Comparison of ENCODE assay signal across 28 mouse cellular contexts in genomic region chr13:68583961-68584360, GRCm38 (mm10). TPM values are rescaled to one million over a fixed set of nuclear protein-coding genes. Genes with fewer than 3 reads are reported as not detected.
"Had no signal": no experiment of that assay in that cellular context is flagged by ENCODE, and none has a peak within 500 bp of the region (broad histone marks: within the 10 kb centered on the region; RNA-seq: fewer than 3 reads in every experiment).

No protein-coding gene starts in this region.

- H3K27ac ChIP-seq: kidney, postnatal 0 days; layer of hippocampus, adult 2 months; limb, embryonic 12.5 days; liver, embryonic 12.5 days; liver, embryonic 15.5 days; lung, embryonic 15.5 days; midbrain, embryonic 13.5 days; neural tube, embryonic 13.5 days; stomach, embryonic 15.5 days had no signal

- DNase-seq: kidney, adult 2 months; kidney, postnatal 25 days; layer of hippocampus, adult 9-11 months; liver; lung, adult 18-20 months; lung, postnatal 10 days; lung, postnatal 36 days; retina, postnatal 1 day; right cerebral cortex, postnatal 25 days; spleen, adult 18-20 months; thymus, adult 2 months; thymus, postnatal 14 days; thymus, postnatal 4 days had no signal

- ATAC-seq: liver, embryonic 12.5 days; midbrain, embryonic 13.5 days; midbrain, embryonic 16.5 days had no signal

- H3K4me2 ChIP-seq: limb, embryonic 12.5 days; midbrain, embryonic 13.5 days; neural tube, embryonic 13.5 days; stomach, embryonic 15.5 days had no signal

- H3K27me3 ChIP-seq: limb, embryonic 12.5 days; liver, embryonic 12.5 days; liver, embryonic 15.5 days; lung, embryonic 15.5 days; midbrain, embryonic 13.5 days; neural tube, embryonic 13.5 days; stomach, embryonic 15.5 days had no signal

- H3K9me3 ChIP-seq: limb, embryonic 12.5 days; liver, embryonic 12.5 days; liver, embryonic 15.5 days; lung, embryonic 15.5 days; midbrain, embryonic 13.5 days; neural tube, embryonic 13.5 days; stomach, embryonic 15.5 days had no signal

- H3K4me3 ChIP-seq: layer of hippocampus, adult 2 months; limb, embryonic 12.5 days; liver, embryonic 12.5 days; liver, embryonic 15.5 days; lung, embryonic 15.5 days; midbrain, embryonic 13.5 days; myocyte; neural tube, embryonic 13.5 days had no signal

- H3K9ac ChIP-seq: limb, embryonic 12.5 days; liver, embryonic 12.5 days; liver, embryonic 15.5 days; lung, embryonic 15.5 days; midbrain, embryonic 13.5 days; neural tube, embryonic 13.5 days; stomach, embryonic 15.5 days had no signal

RNA-seq across cellular contexts. Expression of gene 1700001L19Rik, which starts 13.3 kb away (rescaled TPM):
- total RNA-seq: megakaryocyte progenitor cell, adult 5-6 weeks; megakaryocyte-erythroid progenitor cell, adult 5-6 weeks; monocyte, adult 5-6 weeks; neutrophil, adult 5-6 weeks had no signal
- polyA plus RNA-seq: liver, embryonic 12.5 days; liver, embryonic 15.5 days had no signal
